Mouse (Mus musculus) hindbrain, embryonic 11.5 days (tissue): ENCODE data around the gene Zcchc7. TPM values are rescaled to one million over a fixed set of nuclear protein-coding genes. Genes with fewer than 3 reads are reported as not detected.

Source experiments
- ATAC-seq: fragments of 200-750 bp; cut with Nextera tagmentation; 2 replicates; pipeline ENCODE4 v1.8.0; 2017; ENCODE audit warnings: mild to moderate bottlenecking, moderate TSS enrichment, moderate library complexity; ENCODE audit not compliant: low FRiP score
- DNase-seq: peaks from one replicate; pipeline ENCODE4 v3.0.0-alpha.2; 2015; ENCODE audit warnings: low spot score
- H3K27ac ChIP-seq: fragments of 300-500 bp; sonication (generic); 2 replicates; pipeline ENCODE4 v1.5.1; 2014; ENCODE audit warnings: mild to moderate bottlenecking, low read depth, low read length
- H3K27me3 ChIP-seq: fragments of 300-500 bp; sonication (generic); 2 replicates; pipeline ENCODE4 v1.6.1; 2014; ENCODE audit warnings: mild to moderate bottlenecking, low read length, moderate library complexity, mixed read lengths; ENCODE audit not compliant: control insufficient read depth, insufficient read depth
- H3K36me3 ChIP-seq: fragments of 300-500 bp; sonication (generic); 2 replicates; pipeline ENCODE4 v1.6.1; 2014; ENCODE audit warnings: mild to moderate bottlenecking, low read length, moderate library complexity, mixed read lengths; ENCODE audit not compliant: control insufficient read depth, insufficient read depth
- H3K4me1 ChIP-seq: fragments of 300-500 bp; sonication (generic); replicated peaks from 2 replicates; pipeline ENCODE4 v1.6.1; 2014; ENCODE audit warnings: low read length, mixed read lengths; ENCODE audit not compliant: control insufficient read depth, insufficient read depth
- H3K4me2 ChIP-seq: fragments of 300-500 bp; sonication (generic); replicated peaks from 2 replicates; pipeline ENCODE4 v1.6.1; 2014; ENCODE audit warnings: mild to moderate bottlenecking, low read depth, low read length
- H3K4me3 ChIP-seq: fragments of 300-500 bp; sonication (generic); 2 replicates; pipeline ENCODE4 v1.5.1; 2014; ENCODE audit warnings: low read depth, low read length
- H3K9ac ChIP-seq: fragments of 300-500 bp; sonication (generic); 2 replicates; pipeline ENCODE4 v1.6.1; 2014; ENCODE audit warnings: low read depth, low read length
- H3K9me3 ChIP-seq: fragments of 300-500 bp; sonication (generic); 2 replicates; pipeline ENCODE4 v1.6.1; 2016; ENCODE audit warnings: low read length; ENCODE audit not compliant: control insufficient read depth
- WGBS: fragments of 180-500 bp; shearing (Covaris S2); extraction: QIAGEN DNeasy Blood & Tissue Kit; methylation state at CpG from one replicate; pipeline ENCODE4 v1.1.7; 2014; 5-methylcytosine and 5-hydroxymethylcytosine counted together
- polyA plus RNA-seq: library from polyadenylated mRNA; unstranded; fragments of >200 nt; fragmentation: Nextera tagmentation; extraction: Ambion mirVana; gene quantifications from 2 replicates; pipeline ENCODE4 v1.2.1, GENCODE M21; 2014

Zcchc7 gene
- polyA plus RNA-seq, 1 experiment from 2014 or later: 31.3 TPM

- DNase-seq (no peak), ATAC-seq (no peak)
- WGBS: 72% methylated on average over 1 of the region's 1 CpGs
- 0 out of 2 replicates have a peak, but pooled peaks cover 2% of the 10 kb centered on the region for H3K4me1 ChIP-seq
- H3K27ac ChIP-seq: no peak overlapping the region
- H3K9ac ChIP-seq: no peak overlapping the region
- no peak overlapping the region for H3K4me3 ChIP-seq
- H3K9me3 ChIP-seq: no peaks in the 10 kb centered on the region
- no peak overlapping the region for H3K4me2 ChIP-seq
- no peaks in the 10 kb centered on the region for H3K27me3 ChIP-seq
- no peaks in the 10 kb centered on the region for H3K36me3 ChIP-seq
Observed at GRCm38 (mm10) chr4:44948314-44948713, 192.6 kb downstream of the Zcchc7 start.

- ATAC-seq (no peak), DNase-seq (no peak)
- no peaks in the 10 kb centered on the region for H3K36me3 ChIP-seq
- no peak overlapping the region for H3K9ac ChIP-seq
- H3K4me1 ChIP-seq: 0 out of 2 replicates have a peak, but pooled peaks cover 2% of the 10 kb centered on the region
- no peaks in the 10 kb centered on the region for H3K9me3 ChIP-seq
- no peak overlapping the region for H3K4me3 ChIP-seq
- no peak overlapping the region for H3K4me2 ChIP-seq
- H3K27me3 ChIP-seq: no peaks in the 10 kb centered on the region
- H3K27ac ChIP-seq: no peak overlapping the region
- WGBS: 70% methylated on average over 9 of the region's 9 CpGs
Observed at GRCm38 (mm10) chr4:44953041-44953440, 197.4 kb downstream of the Zcchc7 start.

- WGBS: 87% methylated on average over 9 of the region's 9 CpGs
- DNase-seq: no peak
- no peak for ATAC-seq
Observed at GRCm38 (mm10) chr4:44958776-44959175, 203.1 kb downstream of the Zcchc7 start.

GRCm38 (mm10) chr4:44959220-44959619 lies 203.5 kb downstream of the Zcchc7 start:
- Histone ChIP-seq H3K36me3 (no peaks in the 10 kb centered on the region), H3K4me1 (no peaks in the 10 kb centered on the region), H3K9ac (no peak overlapping the region), H3K4me3 (no peak overlapping the region), H3K27me3 (no peaks in the 10 kb centered on the region), H3K9me3 (no peaks in the 10 kb centered on the region), H3K27ac (no peak overlapping the region), H3K4me2 (no peak overlapping the region)
- 96% methylated on average over 13 of the region's 13 CpGs for WGBS
- no peak for ATAC-seq
- no peak for DNase-seq

More at GRCm38 (mm10) chr4:44958776-44959175, 203.1 kb downstream of the Zcchc7 start:
- H3K4me3 ChIP-seq: no peak overlapping the region
- no peaks in the 10 kb centered on the region for H3K4me1 ChIP-seq
- H3K9ac ChIP-seq: no peak overlapping the region
- no peak overlapping the region for H3K4me2 ChIP-seq
- H3K27me3 ChIP-seq: no peaks in the 10 kb centered on the region
- no peak overlapping the region for H3K27ac ChIP-seq
- no peaks in the 10 kb centered on the region for H3K36me3 ChIP-seq
- H3K9me3 ChIP-seq: no peaks in the 10 kb centered on the region

GRCm38 (mm10) chr4:44963156-44963555 lies 207.5 kb downstream of the Zcchc7 start:
- DNase-seq: no peak
- no peak overlapping the region for H3K27ac ChIP-seq
- WGBS: 82% methylated on average over 11 of the region's 11 CpGs

GRCm38 (mm10) chr4:44965175-44965574 lies 209.5 kb downstream of the Zcchc7 start:
- Histone ChIP-seq H3K9ac (no peak overlapping the region), H3K4me2 (no peak overlapping the region), H3K27ac (no peak overlapping the region), H3K36me3 (no peaks in the 10 kb centered on the region), H3K4me1 (no peaks in the 10 kb centered on the region), H3K9me3 (no peaks in the 10 kb centered on the region), H3K27me3 (no peaks in the 10 kb centered on the region), H3K4me3 (no peak overlapping the region)
- WGBS: 85% methylated on average over 2 of the region's 2 CpGs
- ATAC-seq (no peak), DNase-seq (no peak)

More at GRCm38 (mm10) chr4:44963156-44963555, 207.5 kb downstream of the Zcchc7 start:
- Histone ChIP-seq H3K36me3 (no peaks in the 10 kb centered on the region), H3K9me3 (no peaks in the 10 kb centered on the region), H3K9ac (no peak overlapping the region), H3K4me1 (no peaks in the 10 kb centered on the region), H3K4me3 (no peak overlapping the region), H3K27me3 (no peaks in the 10 kb centered on the region), H3K4me2 (no peak overlapping the region)
- ATAC-seq: no peak

- WGBS: 86% methylated on average over 3 of the region's 3 CpGs
- Histone ChIP-seq H3K4me2 (no peak overlapping the region), H3K4me3 (no peak overlapping the region), H3K9me3 (no peaks in the 10 kb centered on the region), H3K36me3 (no peaks in the 10 kb centered on the region), H3K4me1 (no peaks in the 10 kb centered on the region), H3K27ac (no peak overlapping the region), H3K27me3 (no peaks in the 10 kb centered on the region), H3K9ac (no peak overlapping the region)
- no peak for ATAC-seq
- no peak for DNase-seq
Observed at GRCm38 (mm10) chr4:44965736-44966135, 210.1 kb downstream of the Zcchc7 start.

GRCm38 (mm10) chr4:44967402-44967801 lies 211.7 kb downstream of the Zcchc7 start:
- H3K4me1 ChIP-seq: no peaks in the 10 kb centered on the region
- H3K27ac ChIP-seq: no peak overlapping the region

GRCm38 (mm10) chr4:44970056-44970455 lies 214.4 kb downstream of the Zcchc7 start:
- Histone ChIP-seq H3K9me3 (no peaks in the 10 kb centered on the region), H3K4me1 (no peaks in the 10 kb centered on the region), H3K9ac (no peak overlapping the region), H3K27ac (no peak overlapping the region), H3K27me3 (no peaks in the 10 kb centered on the region), H3K4me3 (no peak overlapping the region), H3K36me3 (no peaks in the 10 kb centered on the region), H3K4me2 (no peak overlapping the region)
- DNase-seq: no peak
- no peak for ATAC-seq
- 90% methylated on average over 7 of the region's 7 CpGs for WGBS

More at GRCm38 (mm10) chr4:44967402-44967801, 211.7 kb downstream of the Zcchc7 start:
- DNase-seq (no peak), ATAC-seq (no peak)
- Histone ChIP-seq H3K9me3 (no peaks in the 10 kb centered on the region), H3K4me3 (no peak overlapping the region), H3K9ac (no peak overlapping the region), H3K36me3 (no peaks in the 10 kb centered on the region), H3K4me2 (no peak overlapping the region), H3K27me3 (no peaks in the 10 kb centered on the region)
- 85% methylated on average over 8 of the region's 8 CpGs for WGBS
